Mouse (Mus musculus): ENCODE data around the gene Trim25.

DNA sequence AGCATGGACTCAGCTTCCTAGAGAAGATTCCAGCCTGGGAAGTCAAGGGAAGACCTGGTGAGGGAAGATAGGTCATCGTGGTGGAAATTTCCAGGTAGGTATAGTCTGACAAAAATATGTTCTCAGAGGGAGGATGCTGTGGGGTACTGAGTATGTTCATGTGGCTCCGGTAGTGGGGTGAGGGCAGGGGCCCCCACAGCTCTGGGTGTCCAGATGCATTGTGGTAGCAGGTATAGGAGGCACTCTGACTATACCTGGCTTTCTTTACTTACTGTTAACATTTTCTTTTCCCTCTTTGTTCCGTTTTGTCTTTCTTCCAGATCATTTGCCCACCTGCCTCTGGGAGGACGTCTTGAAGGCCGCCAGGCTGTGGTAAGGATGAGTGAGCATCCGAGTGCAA lies 67.0 kb downstream of the Trim25 start:
- TF ChIP-seq CTCF (IDR thresholded peaks at IDR 0.05; ENCODE audit: borderline replicate concordance, insufficient read depth, low read length): no peak
- no peak for TF ChIP-seq POLR2A (IDR thresholded peaks at IDR 0.05; ENCODE audit: low read depth, low read length)

All from embryonic fibroblast, embryonic 13.5 days (primary cell).